ENCODE assay signal across 11 mouse cellular contexts in the genomic region with DNA sequence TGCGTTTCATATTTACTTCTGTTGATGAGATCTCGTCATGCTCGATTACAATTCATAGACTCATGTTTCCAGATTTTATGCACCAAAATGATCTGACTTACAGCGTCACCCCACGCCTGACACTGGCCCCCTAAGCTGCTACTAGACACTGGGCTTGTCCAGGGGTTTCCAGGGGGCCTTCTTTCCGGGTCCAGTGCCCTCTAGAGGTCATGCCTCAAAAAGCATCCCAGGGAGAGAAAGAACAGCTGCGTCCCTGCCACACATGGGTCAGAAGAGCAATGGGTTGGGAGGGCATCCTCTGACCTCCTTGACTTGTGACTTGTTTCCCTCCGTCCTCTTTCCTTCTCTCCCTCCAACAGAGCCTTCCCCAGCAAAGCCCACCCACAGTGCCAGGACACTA.
A peak's percentile ranks its signal among the peaks of the same experiment; 100 is the strongest.
DNase-seq lines count a peak whose midpoint lies in the region; ATAC-seq and TF ChIP-seq lines count a peak whose summit lies in the region.
"Had no signal": no experiment of that assay in that cellular context is flagged by ENCODE, and none has a peak within 500 bp of the region (broad histone marks: within the 10 kb centered on the region; RNA-seq: fewer than 3 reads in every experiment).

No protein-coding gene starts in this region.

- no peak overlapping the region for H3K4me2 ChIP-seq in forebrain, postnatal 0 days (ENCODE audit: low read depth)
- no peak overlapping the region for H3K4me2 ChIP-seq in lung, embryonic 14.5 days
- no peak overlapping the region for H3K4me2 ChIP-seq in neural tube, embryonic 11.5 days (ENCODE audit: low read depth)
- H3K4me2 ChIP-seq: neural tube, embryonic 12.5 days had no signal

- no peak for ATAC-seq in forebrain, postnatal 0 days
- no peak for ATAC-seq in lung, embryonic 14.5 days (ENCODE audit: insufficient read depth)
- ATAC-seq in neural tube, embryonic 11.5 days (ENCODE audit: insufficient read depth, low FRiP score, low TSS enrichment): no peak

- intact Hi-C loops in gastrocnemius, postnatal 14 days (cut with DNase I; ENCODE audit: low total_unique reads): no loop called here

- TF ChIP-seq POLR2A in bone marrow, adult 2 months (IDR thresholded peaks at IDR 0.05; ENCODE audit: borderline replicate concordance, control insufficient read depth, low read depth, low read length): no peak

- H3K9me3 ChIP-seq in forebrain, postnatal 0 days (ENCODE audit: low read length): no peaks in the 10 kb centered on the region
- H3K9me3 ChIP-seq in forebrain, embryonic 10.5 days: no peaks in the 10 kb centered on the region
- no peaks in the 10 kb centered on the region for H3K9me3 ChIP-seq in lung, embryonic 14.5 days (ENCODE audit: low read depth, low read length)
- H3K9me3 ChIP-seq in neural tube, embryonic 11.5 days (ENCODE audit: control insufficient read depth, low read length): no peaks in the 10 kb centered on the region
- H3K9me3 ChIP-seq: neural tube, embryonic 12.5 days had no signal

- peaks cover 14% of the 10 kb centered on the region for H3K27me3 ChIP-seq in forebrain, postnatal 0 days (ENCODE audit: insufficient read depth, low read length)
- peaks cover 93% of the 10 kb centered on the region for H3K27me3 ChIP-seq in forebrain, embryonic 10.5 days (ENCODE audit: poor library complexity, severe bottlenecking)
- peaks cover 14% of the 10 kb centered on the region for H3K27me3 ChIP-seq in lung, embryonic 14.5 days (ENCODE audit: insufficient read depth, low read length)
- H3K27me3 ChIP-seq in neural tube, embryonic 11.5 days (ENCODE audit: control insufficient read depth, insufficient read depth, low read length): no peaks in the 10 kb centered on the region; the same call in 1 of the 2 replicates

- H3K36me3 ChIP-seq in forebrain, postnatal 0 days (ENCODE audit: insufficient read depth): no peaks in the 10 kb centered on the region
- no peaks in the 10 kb centered on the region for H3K36me3 ChIP-seq in forebrain, embryonic 10.5 days (replicated peaks)
- no peaks in the 10 kb centered on the region for H3K36me3 ChIP-seq in lung, embryonic 14.5 days (ENCODE audit: insufficient read depth)
- no peaks in the 10 kb centered on the region for H3K36me3 ChIP-seq in neural tube, embryonic 11.5 days (ENCODE audit: control insufficient read depth, insufficient read depth, low read length)
- H3K36me3 ChIP-seq: neural tube, embryonic 12.5 days had no signal

- TF ChIP-seq CTCF in forebrain, postnatal 0 days (IDR thresholded peaks at IDR 0.05; ENCODE audit: low read depth): peak; percentile 47; the same call in 1 of the 2 replicates
- peak; percentile 43 for TF ChIP-seq CTCF in lung, embryonic 14.5 days (IDR thresholded peaks at IDR 0.05; ENCODE audit: low read depth)
- peak; percentile 24; the same call in 1 of the 2 replicates for TF ChIP-seq CTCF in bone marrow, adult 2 months (IDR thresholded peaks at IDR 0.05; ENCODE audit: control insufficient read depth, insufficient read depth, low read length)

- no peak overlapping the region for H3K27ac ChIP-seq in forebrain, postnatal 0 days (ENCODE audit: low read depth, low read length)
- no peak overlapping the region for H3K27ac ChIP-seq in forebrain, embryonic 10.5 days
- no peak overlapping the region for H3K27ac ChIP-seq in lung, embryonic 14.5 days (ENCODE audit: low read depth)
- no peak overlapping the region for H3K27ac ChIP-seq in bone marrow, adult 2 months (ENCODE audit: control insufficient read depth, insufficient read depth, low read depth, low read length, poor library complexity)
- no peak overlapping the region for H3K27ac ChIP-seq in neural tube, embryonic 11.5 days (ENCODE audit: low read depth, low read length)
- H3K27ac ChIP-seq: neural tube, embryonic 12.5 days had no signal

- no peak overlapping the region for H3K4me3 ChIP-seq in forebrain, postnatal 0 days (ENCODE audit: low read depth, low read length)
- no peak overlapping the region for H3K4me3 ChIP-seq in forebrain, embryonic 10.5 days
- no peak overlapping the region for H3K4me3 ChIP-seq in lung, embryonic 14.5 days (ENCODE audit: low read depth, low read length)
- H3K4me3 ChIP-seq in bone marrow, adult 2 months (replicated peaks; ENCODE audit: control insufficient read depth, low read depth, low read length): no peak overlapping the region
- no peak overlapping the region for H3K4me3 ChIP-seq in neural tube, embryonic 11.5 days (ENCODE audit: low read depth, low read length)
- H3K4me3 ChIP-seq: neural tube, embryonic 12.5 days had no signal

- no peak overlapping the region for H3K9ac ChIP-seq in forebrain, postnatal 0 days
- H3K9ac ChIP-seq in lung, embryonic 14.5 days: no peak overlapping the region
- no peak overlapping the region for H3K9ac ChIP-seq in neural tube, embryonic 11.5 days (ENCODE audit: low read length)
- H3K9ac ChIP-seq: neural tube, embryonic 12.5 days had no signal

- DNase-seq in forebrain, postnatal 0 days: no peak
- DNase-seq in forebrain, embryonic 10.5 days (ENCODE audit: extremely low spot score, low spot score): no peak
- peak; percentile 44 for DNase-seq in lung, embryonic 14.5 days
- no peak for DNase-seq in lung, postnatal 10 days
- DNase-seq in neural tube, embryonic 11.5 days (ENCODE audit: low spot score): peak; percentile 60
- DNase-seq in urinary bladder, postnatal 36 days (ENCODE audit: low spot score in 2 of 2): no peak
- no peak for DNase-seq in gastrocnemius, postnatal 14 days
- DNase-seq: cerebellum, adult 8-10 months; kidney, adult 18-20 months had no signal

- no peaks in the 10 kb centered on the region for H3K4me1 ChIP-seq in forebrain, postnatal 0 days (ENCODE audit: insufficient read depth)
- peaks cover 50% of the 10 kb centered on the region for H3K4me1 ChIP-seq in forebrain, embryonic 10.5 days
- H3K4me1 ChIP-seq in lung, embryonic 14.5 days (ENCODE audit: insufficient read depth): no peaks in the 10 kb centered on the region
- H3K4me1 ChIP-seq in bone marrow, adult 2 months (ENCODE audit: control insufficient read depth, insufficient read depth, low read length): no peaks in the 10 kb centered on the region
- peaks cover 18% of the 10 kb centered on the region for H3K4me1 ChIP-seq in neural tube, embryonic 11.5 days (ENCODE audit: control insufficient read depth, insufficient read depth, low read length)

- 36% methylated on average over 8 of the region's 8 CpGs for WGBS in forebrain, postnatal 0 days
- 36% methylated on average over 8 of the region's 8 CpGs for WGBS in forebrain, embryonic 10.5 days
- WGBS in lung, embryonic 14.5 days: 28% methylated on average over 8 of the region's 8 CpGs
- 30% methylated on average over 8 of the region's 8 CpGs for WGBS in bone marrow, adult 2 months
- 30% methylated on average over 8 of the region's 8 CpGs for WGBS in neural tube, embryonic 11.5 days

Comparison
In these comparisons a context has a peak if more than half of its experiments do, and no peak if none do; other contexts are left out.
1. DNase-seq: peak in lung, embryonic 14.5 days (single experiment) and neural tube, embryonic 11.5 days (single experiment); none in forebrain, postnatal 0 days (single experiment), forebrain, embryonic 10.5 days (single experiment), lung, postnatal 10 days (single experiment), urinary bladder, postnatal 36 days (0 of 2) and gastrocnemius, postnatal 14 days (single experiment).
2. Peak in every context shown above with its lines, with median percentiles within 50 percentile points of each other: CTCF ChIP-seq.